Mouse (Mus musculus): Measurements from ENCODE around the gene Lrrc56. TPM values are rescaled to one million over a fixed set of nuclear protein-coding genes. Genes with fewer than 3 reads are reported as not detected.
A peak's percentile ranks its signal among the peaks of the same experiment; 100 is the strongest.

The Lrrc56 gene
- total and polyA plus RNA-seq, 3 experiments = 0.46 to 1.4 (median 0.93) TPM

GRCm38 (mm10) chr7:141164850-141165249 is 29.1 kb upstream of the Lrrc56 start (continued):
- peak; percentile 80 for TF ChIP-seq TCF12 (IDR thresholded peaks at IDR 0.05; ENCODE audit: low read depth, low read length)
- TF ChIP-seq ZKSCAN1 (IDR thresholded peaks at IDR 0.05; ENCODE audit: borderline replicate concordance, low read depth, low read length) = no peak
- TF ChIP-seq RCOR1 (conservative IDR thresholded peaks at IDR 0.05; ENCODE audit: low read depth, low read length) = 0 out of 2 replicates have a peak, but pooled peaks have one; percentile 54
- TF ChIP-seq ZC3H11A (IDR thresholded peaks at IDR 0.05; ENCODE audit: low read depth, low read length) = no peak
- TF ChIP-seq ZNF384 (IDR thresholded peaks at IDR 0.05; ENCODE audit: low read depth, low read length) = no peak
- TF ChIP-seq JUND (conservative IDR thresholded peaks at IDR 0.05; ENCODE audit: low read depth, low read length) = peak; percentile 88
- TF ChIP-seq NELFE (IDR thresholded peaks at IDR 0.05; ENCODE audit: low read depth, low read length) = 0 out of 2 replicates have a peak, but pooled peaks have one; percentile 46
- TF ChIP-seq UBTF (IDR thresholded peaks at IDR 0.05; ENCODE audit: low read depth, low read length) = no peak
- TF ChIP-seq ELF1 (IDR thresholded peaks at IDR 0.05; ENCODE audit: low read depth, low read length) = peak; percentile 59; the same call in 1 of the 2 replicates

- H3K9ac ChIP-seq (ENCODE audit: insufficient read depth, low read depth) = peak overlapping the region; percentile 82
- H3K36me3 ChIP-seq (replicated peaks in 1 of 2; ENCODE audit: control insufficient read depth in 1 of 2, insufficient read depth in 1 of 2, low read length in 1 of 2) = peaks cover 16 to 38% of the 10 kb centered on the region in 2 experiments
- dilution Hi-C loops (cut with MboI; ENCODE audit: extremely low pct_ligation_motif_present, extremely low pct_unique_long_range_greater_than_20kb, low sequenced_read_pairs) = no loop called here
- peak overlapping the region; percentile 94 for H3K4me2 ChIP-seq (ENCODE audit: insufficient read depth, low read depth, poor library complexity, severe bottlenecking)
- TF ChIP-seq TCF12 (IDR thresholded peaks at IDR 0.05; ENCODE audit: low read depth, low read length) = no peak
- TF ChIP-seq ZNF384 (IDR thresholded peaks at IDR 0.05; ENCODE audit: low read depth, low read length) = no peak
- TF ChIP-seq JUND (conservative IDR thresholded peaks at IDR 0.05; ENCODE audit: low read depth, low read length) = no peak
- no peak for TF ChIP-seq ETS1 (conservative IDR thresholded peaks at IDR 0.05; ENCODE audit: low read depth, low read length)
- no peak for TF ChIP-seq JUN (IDR thresholded peaks at IDR 0.05; ENCODE audit: insufficient read depth, low read depth, low read length)
- TF ChIP-seq CHD2 (IDR thresholded peaks at IDR 0.05; ENCODE audit: low read length) = no peak
- TF ChIP-seq NELFE (IDR thresholded peaks at IDR 0.05; ENCODE audit: low read depth, low read length) = no peak
- TF ChIP-seq NRF1 (IDR thresholded peaks at IDR 0.05; ENCODE audit: low read depth, low read length) = no peak
- TF ChIP-seq ELF1 (IDR thresholded peaks at IDR 0.05; ENCODE audit: low read depth, low read length) = no peak
- no peak for TF ChIP-seq MAFK (IDR thresholded peaks at IDR 0.05; ENCODE audit: insufficient replicate concordance, low read length)
- TF ChIP-seq MAX (IDR thresholded peaks at IDR 0.05; ENCODE audit: low read length) = no peak
- no peak for TF ChIP-seq SMC3 (IDR thresholded peaks at IDR 0.05; ENCODE audit: low read depth, low read length)
- no peak for TF ChIP-seq MEF2A (IDR thresholded peaks at IDR 0.05; ENCODE audit: borderline replicate concordance, low read depth, low read length)
- no peak for TF ChIP-seq PAX5 (IDR thresholded peaks at IDR 0.05; ENCODE audit: low read length)
- TF ChIP-seq ZMIZ1 (IDR thresholded peaks at IDR 0.05; ENCODE audit: low read depth, low read length) = no peak
- TF ChIP-seq SIN3A (IDR thresholded peaks at IDR 0.05; ENCODE audit: low read length) = no peak
- no peak for TF ChIP-seq EP300 (IDR thresholded peaks at IDR 0.05; ENCODE audit: low read length)
- no peak for TF ChIP-seq MAZ (IDR thresholded peaks at IDR 0.05; ENCODE audit: low read depth, low read length)
- TF ChIP-seq POLR2AphosphoS2 (IDR thresholded peaks at IDR 0.05; ENCODE audit: low read depth, low read length) = no peak
- peak; percentile 38 for DNase-seq (ENCODE audit: extremely low read depth)
- no peaks in the 10 kb centered on the region for H3K27me3 ChIP-seq (replicated peaks)
- H3K27ac ChIP-seq (ENCODE audit: insufficient read depth, low read depth) = peak overlapping the region; percentile 59
- H3K79me2 ChIP-seq (replicated peaks; ENCODE audit: control insufficient read depth, extremely low read depth, insufficient read depth, poor library complexity, severe bottlenecking) = peaks cover 15% of the 10 kb centered on the region
- H3K4me3 ChIP-seq (replicated peaks in 1 of 3; ENCODE audit: low read depth in 2 of 3, low read length in 2 of 3, poor library complexity in 1 of 3) = peak overlapping the region; percentile 51 to 76 (median 65)
- no peaks in the 10 kb centered on the region for H3K9me3 ChIP-seq (replicated peaks; ENCODE audit: low read length)
- H3K4me1 ChIP-seq (ENCODE audit: control insufficient read depth in 1 of 2, insufficient read depth in 2 of 2) = peaks cover 34 to 69% of the 10 kb centered on the region in 2 experiments
- in situ Hi-C loops (cut with MboI; ENCODE audit: low pct_ligation_motif_present, low pct_unique_long_range_greater_than_20kb, low sequenced_read_pairs) = loop anchor here (5.0 kb wide), 2 partner anchors 36 to 71 kb away; no protein-coding TSS in a partner anchor
Measured at GRCm38 (mm10) chr7:141167901-141168517, 25.9 kb upstream of the Lrrc56 start.

Data from CH12.LX (cell line).